Mouse (Mus musculus) midbrain, embryonic 12.5 days (tissue): ENCODE measurements around the gene Ostn. TPM values are rescaled to one million over a fixed set of nuclear protein-coding genes. Genes with fewer than 3 reads are reported as not detected.
"Not testable (repeated sequence)": the region's sequence is repeated elsewhere in the genome, so short reads cannot be mapped to it uniquely, and the experiment has no call there.

Experiments used
- ATAC-seq: fragments of 200-750 bp; cut with Nextera tagmentation; 2 replicates; pipeline ENCODE4 v1.8.0; 2017; ENCODE audit warnings: low read depth, moderate TSS enrichment, moderate library complexity; ENCODE audit not compliant: low FRiP score
- H3K27ac ChIP-seq: fragments of 300-500 bp; sonication (generic); replicated peaks from 2 replicates; pipeline ENCODE4 v1.5.1; 2016; ENCODE audit warnings: mild to moderate bottlenecking
- H3K27me3 ChIP-seq: fragments of 300-500 bp; sonication (generic); 2 replicates; pipeline ENCODE4 v1.6.1; 2016; ENCODE audit warnings: mild to moderate bottlenecking
- H3K36me3 ChIP-seq: fragments of 300-500 bp; sonication (generic); 2 replicates; pipeline ENCODE4 v1.6.1; 2016
- H3K4me1 ChIP-seq: fragments of 300-500 bp; sonication (generic); 2 replicates; pipeline ENCODE4 v1.6.1; 2016
- H3K4me2 ChIP-seq: fragments of 300-500 bp; sonication (generic); replicated peaks from 2 replicates; pipeline ENCODE4 v1.6.1; 2016; ENCODE audit warnings: mild to moderate bottlenecking, moderate library complexity
- H3K4me3 ChIP-seq: fragments of 300-500 bp; sonication (generic); 2 replicates; pipeline ENCODE4 v1.5.1; 2016; ENCODE audit warnings: mild to moderate bottlenecking
- H3K9ac ChIP-seq: fragments of 300-500 bp; sonication (generic); replicated peaks from 2 replicates; pipeline ENCODE4 v1.6.1; 2016; ENCODE audit warnings: mild to moderate bottlenecking, moderate library complexity
- H3K9me3 ChIP-seq: fragments of 300-500 bp; sonication (generic); 2 replicates; pipeline ENCODE4 v1.6.1; 2016; ENCODE audit warnings: mild to moderate bottlenecking
- WGBS: fragments of 180-500 bp; shearing (Covaris S2); methylation state at CpG from one replicate; pipeline ENCODE4 v1.1.7; 2016; 5-methylcytosine and 5-hydroxymethylcytosine counted together
- polyA plus RNA-seq: library from polyadenylated mRNA; unstranded; fragments of >200 nt; fragmentation: Nextera tagmentation; extraction: Ambion mirVana; gene quantifications from 2 replicates; pipeline ENCODE4 v1.2.1, GENCODE M21; 2016

Ostn gene
- polyA plus RNA-seq: not detected in 2 replicates

GRCm38 (mm10) chr16:27307189-27307588, at the start of gene Ostn:
Ostn (plus strand) TSS chr16:27307489.
- H3K36me3 ChIP-seq, H3K27ac ChIP-seq, H3K4me2 ChIP-seq, H3K4me1 ChIP-seq, H3K9ac ChIP-seq, H3K4me3 ChIP-seq, H3K27me3 ChIP-seq, ATAC-seq, H3K9me3 ChIP-seq: not testable (repeated sequence)
- 73% methylated on average over 4 of the region's 4 CpGs for WGBS

GRCm38 (mm10) chr16:27268748-27269147, 38.5 kb upstream of the Ostn start:
- no peaks in the 10 kb centered on the region for H3K27me3 ChIP-seq
- no peak overlapping the region for H3K9ac ChIP-seq
- no peaks in the 10 kb centered on the region for H3K36me3 ChIP-seq
- no peak overlapping the region for H3K4me3 ChIP-seq
- 76% methylated on average over 4 of the region's 4 CpGs for WGBS
- no peak overlapping the region for H3K27ac ChIP-seq
- H3K4me1 ChIP-seq: no peaks in the 10 kb centered on the region
- no peak for ATAC-seq
- no peak overlapping the region for H3K4me2 ChIP-seq
- no peaks in the 10 kb centered on the region for H3K9me3 ChIP-seq

DNA sequence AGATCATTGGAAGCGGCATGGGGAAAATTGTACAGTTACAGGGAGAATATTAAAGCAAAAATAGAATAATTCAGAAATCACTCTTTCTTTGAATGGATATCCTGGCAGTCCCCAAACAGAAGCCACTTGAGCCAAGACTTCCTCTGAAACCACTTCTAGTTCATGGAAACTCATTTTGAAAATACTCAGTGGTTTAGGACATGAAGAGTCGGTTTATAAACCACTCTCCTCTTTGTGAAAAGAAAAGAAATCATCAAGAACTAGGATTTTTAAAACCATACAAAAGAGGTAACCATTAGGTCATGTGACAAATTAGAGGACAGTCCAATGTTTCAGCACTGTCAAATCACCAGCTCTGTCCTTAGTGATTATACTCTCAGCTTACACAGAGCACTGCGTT, 19.9 kb upstream of the Ostn start:
- H3K9ac ChIP-seq: no peak overlapping the region
- 86% methylated on average over 3 of the region's 3 CpGs for WGBS
- no peak for ATAC-seq
- H3K4me2 ChIP-seq: no peak overlapping the region
- no peaks in the 10 kb centered on the region for H3K9me3 ChIP-seq
- no peak overlapping the region for H3K27ac ChIP-seq
- no peaks in the 10 kb centered on the region for H3K36me3 ChIP-seq
- no peak overlapping the region for H3K4me3 ChIP-seq
- no peaks in the 10 kb centered on the region for H3K27me3 ChIP-seq
- no peaks in the 10 kb centered on the region for H3K4me1 ChIP-seq

DNA sequence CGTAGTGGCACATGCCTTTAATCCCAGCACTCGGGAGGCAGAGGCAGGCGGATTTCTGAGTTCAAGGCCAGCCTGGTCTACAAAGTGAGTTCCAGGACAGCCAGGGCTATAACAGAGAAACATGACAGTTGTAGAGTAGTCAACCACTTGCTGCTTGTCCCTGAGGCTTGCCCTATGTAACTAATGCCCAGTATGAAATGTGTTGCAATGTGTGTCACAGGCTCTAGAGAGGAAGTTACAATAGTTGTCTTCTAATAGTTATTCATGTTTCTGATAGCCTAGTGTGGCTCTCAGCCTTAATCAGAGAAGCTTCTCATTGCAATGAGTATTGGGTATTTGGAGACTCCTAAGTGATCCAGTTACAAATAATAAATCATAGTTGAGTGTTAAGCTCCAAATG, 10.8 kb upstream of the Ostn start:
- WGBS: 97% methylated on average over 3 of the region's 3 CpGs
- no peak for ATAC-seq
- Histone ChIP-seq H3K27ac (no peak overlapping the region), H3K4me1 (no peaks in the 10 kb centered on the region), H3K4me2 (no peak overlapping the region), H3K27me3 (no peaks in the 10 kb centered on the region), H3K36me3 (no peaks in the 10 kb centered on the region), H3K4me3 (no peak overlapping the region), H3K9ac (no peak overlapping the region), H3K9me3 (no peaks in the 10 kb centered on the region)

GRCm38 (mm10) chr16:27296929-27297328, 10.4 kb upstream of the Ostn start:
- Histone ChIP-seq H3K27me3 (no peaks in the 10 kb centered on the region), H3K9ac (no peak overlapping the region), H3K4me1 (no peaks in the 10 kb centered on the region), H3K9me3 (no peaks in the 10 kb centered on the region), H3K4me2 (no peak overlapping the region), H3K27ac (no peak overlapping the region), H3K36me3 (no peaks in the 10 kb centered on the region), H3K4me3 (no peak overlapping the region)
- ATAC-seq: no peak
- WGBS: 83% methylated on average over 2 of the region's 2 CpGs

DNA sequence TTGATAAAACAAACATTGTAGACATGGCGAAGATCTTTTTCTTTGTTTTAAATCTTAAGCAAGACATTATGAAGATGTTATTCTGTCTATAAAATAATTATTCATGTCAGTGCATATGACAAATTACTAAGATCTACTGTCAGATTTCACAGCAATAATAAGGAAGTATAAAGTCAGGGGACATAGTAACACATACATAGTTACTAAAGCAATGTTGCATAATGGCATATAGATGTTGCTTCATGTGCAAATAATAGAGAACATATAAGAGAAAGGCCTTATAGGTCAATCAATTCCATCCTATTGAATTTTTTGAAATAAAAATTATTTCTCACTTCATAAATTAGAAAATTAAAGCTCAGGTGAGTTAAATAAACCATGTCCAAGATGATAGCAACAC, 11.8 kb downstream of the Ostn start:
- ATAC-seq: no peak
- H3K36me3 ChIP-seq: no peaks in the 10 kb centered on the region
- H3K27ac ChIP-seq: no peak overlapping the region
- no peak overlapping the region for H3K4me3 ChIP-seq
- H3K9me3 ChIP-seq: no peaks in the 10 kb centered on the region
- H3K4me2 ChIP-seq: no peak overlapping the region
- 82% methylated on average over 1 of the region's 1 CpGs for WGBS
- H3K9ac ChIP-seq: no peak overlapping the region
- H3K27me3 ChIP-seq: no peaks in the 10 kb centered on the region
- H3K4me1 ChIP-seq: no peaks in the 10 kb centered on the region

GRCm38 (mm10) chr16:27322047-27322446, 14.8 kb downstream of the Ostn start:
- ATAC-seq: no peak

GRCm38 (mm10) chr16:27326463-27326862, 19.2 kb downstream of the Ostn start:
- no peak overlapping the region for H3K4me2 ChIP-seq
- WGBS: 94% methylated on average over 2 of the region's 2 CpGs
- H3K27me3 ChIP-seq: no peaks in the 10 kb centered on the region
- no peaks in the 10 kb centered on the region for H3K9me3 ChIP-seq
- H3K9ac ChIP-seq: no peak overlapping the region
- H3K4me1 ChIP-seq: no peaks in the 10 kb centered on the region
- no peaks in the 10 kb centered on the region for H3K36me3 ChIP-seq
- no peak for ATAC-seq
- no peak overlapping the region for H3K27ac ChIP-seq
- H3K4me3 ChIP-seq: no peak overlapping the region

More at GRCm38 (mm10) chr16:27322047-27322446, 14.8 kb downstream of the Ostn start:
- Histone ChIP-seq H3K4me1 (no peaks in the 10 kb centered on the region), H3K9ac (no peak overlapping the region), H3K27me3 (no peaks in the 10 kb centered on the region), H3K4me2 (no peak overlapping the region), H3K36me3 (no peaks in the 10 kb centered on the region), H3K9me3 (no peaks in the 10 kb centered on the region), H3K4me3 (no peak overlapping the region), H3K27ac (no peak overlapping the region)

- Histone ChIP-seq H3K9ac (no peak overlapping the region), H3K27me3 (no peaks in the 10 kb centered on the region), H3K4me1 (no peaks in the 10 kb centered on the region), H3K4me2 (no peak overlapping the region), H3K9me3 (no peaks in the 10 kb centered on the region), H3K27ac (no peak overlapping the region), H3K36me3 (no peaks in the 10 kb centered on the region), H3K4me3 (no peak overlapping the region)
- WGBS: 81% methylated on average over 3 of the region's 3 CpGs
- no peak for ATAC-seq
These were observed 40.2 kb downstream of the Ostn start for GRCm38 (mm10) chr16:27347521-27347920.

DNA sequence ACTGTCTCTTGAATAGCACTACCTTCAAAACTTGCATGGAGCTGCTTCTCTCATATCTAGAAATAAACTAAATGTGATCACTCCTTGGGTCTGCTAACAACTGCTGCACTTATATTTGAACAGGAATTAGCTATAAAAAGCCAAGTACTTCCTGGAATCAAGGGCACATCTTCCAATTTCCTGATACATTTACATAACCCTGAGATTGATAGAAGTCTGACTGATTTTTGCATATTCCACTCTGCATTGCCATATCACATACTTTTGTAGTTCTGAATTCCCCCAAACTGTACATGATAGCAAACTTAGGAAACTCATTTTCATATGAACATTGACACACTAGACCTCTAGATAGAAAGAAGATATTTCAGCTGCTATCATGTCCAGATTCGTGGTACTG, 41.1 kb downstream of the Ostn start:
- no peak overlapping the region for H3K9ac ChIP-seq
- no peaks in the 10 kb centered on the region for H3K9me3 ChIP-seq
- 81% methylated on average over 1 of the region's 1 CpGs for WGBS
- H3K36me3 ChIP-seq: no peaks in the 10 kb centered on the region
- no peak overlapping the region for H3K4me3 ChIP-seq
- no peaks in the 10 kb centered on the region for H3K27me3 ChIP-seq
- H3K27ac ChIP-seq: no peak overlapping the region
- no peak for ATAC-seq
- H3K4me2 ChIP-seq: no peak overlapping the region
- H3K4me1 ChIP-seq: no peaks in the 10 kb centered on the region

GRCm38 (mm10) chr16:27349235-27349634, 41.9 kb downstream of the Ostn start:
- Histone ChIP-seq H3K4me3 (no peak overlapping the region), H3K9ac (no peak overlapping the region), H3K9me3 (no peaks in the 10 kb centered on the region), H3K4me1 (no peaks in the 10 kb centered on the region), H3K27me3 (no peaks in the 10 kb centered on the region), H3K4me2 (no peak overlapping the region), H3K27ac (no peak overlapping the region), H3K36me3 (no peaks in the 10 kb centered on the region)
- ATAC-seq: no peak
- 93% methylated on average over 2 of the region's 2 CpGs for WGBS

- no peak overlapping the region for H3K27ac ChIP-seq
- H3K9ac ChIP-seq: no peak overlapping the region
- no peak for ATAC-seq
- no peak overlapping the region for H3K4me2 ChIP-seq
- H3K4me1 ChIP-seq: no peaks in the 10 kb centered on the region
- H3K9me3 ChIP-seq: no peaks in the 10 kb centered on the region
- WGBS: 91% methylated on average over 7 of the region's 7 CpGs
- H3K4me3 ChIP-seq: no peak overlapping the region
- no peaks in the 10 kb centered on the region for H3K27me3 ChIP-seq
- no peaks in the 10 kb centered on the region for H3K36me3 ChIP-seq
These were observed 42.7 kb downstream of the Ostn start for GRCm38 (mm10) chr16:27349878-27350532.

GRCm38 (mm10) chr16:27354464-27354863, 47.2 kb downstream of the Ostn start:
- ATAC-seq: no peak
- Histone ChIP-seq H3K9ac (no peak overlapping the region), H3K4me1 (no peaks in the 10 kb centered on the region), H3K36me3 (no peaks in the 10 kb centered on the region), H3K4me2 (no peak overlapping the region), H3K9me3 (no peaks in the 10 kb centered on the region), H3K27ac (no peak overlapping the region), H3K27me3 (no peaks in the 10 kb centered on the region), H3K4me3 (no peak overlapping the region)
- WGBS: 90% methylated on average over 2 of the region's 2 CpGs
